Mouse (Mus musculus) heart, embryonic 11.5 days (tissue): ENCODE data around the gene Fggy. TPM values are rescaled to one million over a fixed set of nuclear protein-coding genes. Genes with fewer than 3 reads are reported as not detected.

Experiments
- ATAC-seq: fragments of 200-750 bp; cut with Nextera tagmentation; replicated peaks from 2 replicates; pipeline ENCODE4 v1.8.0; 2017; ENCODE audit warnings: moderate library complexity; ENCODE audit not compliant: insufficient number of reproducible peaks, low FRiP score, low TSS enrichment
- H3K27ac ChIP-seq: fragments of 300-500 bp; sonication (generic); 2 replicates; pipeline ENCODE4 v1.5.1; 2014; ENCODE audit warnings: mild to moderate bottlenecking, low read depth, low read length
- H3K27me3 ChIP-seq: fragments of 300-500 bp; sonication (generic); 2 replicates; pipeline ENCODE4 v1.6.1; 2014; ENCODE audit warnings: mild to moderate bottlenecking, low read length, mixed read lengths; ENCODE audit not compliant: control insufficient read depth, insufficient read depth
- H3K36me3 ChIP-seq: fragments of 300-500 bp; sonication (generic); 2 replicates; pipeline ENCODE4 v1.6.1; 2014; ENCODE audit warnings: mild to moderate bottlenecking, low read length, moderate library complexity, mixed read lengths; ENCODE audit not compliant: control insufficient read depth, insufficient read depth
- H3K4me1 ChIP-seq: fragments of 300-500 bp; sonication (generic); 2 replicates; pipeline ENCODE4 v1.6.1; 2014; ENCODE audit warnings: low read length; ENCODE audit not compliant: control insufficient read depth, insufficient read depth
- H3K4me2 ChIP-seq: fragments of 300-500 bp; sonication (generic); 2 replicates; pipeline ENCODE4 v1.6.1; 2014; ENCODE audit warnings: mild to moderate bottlenecking, moderate library complexity
- H3K4me3 ChIP-seq: fragments of 300-500 bp; sonication (generic); 2 replicates; pipeline ENCODE4 v1.5.1; 2014; ENCODE audit warnings: low read depth, low read length
- H3K9ac ChIP-seq: fragments of 300-500 bp; sonication (generic); 2 replicates; pipeline ENCODE4 v1.6.1; 2014; ENCODE audit warnings: mild to moderate bottlenecking, low read depth, low read length, moderate library complexity
- H3K9me3 ChIP-seq: fragments of 300-500 bp; sonication (generic); replicated peaks from 2 replicates; pipeline ENCODE4 v1.6.1; 2016; ENCODE audit warnings: low read length; ENCODE audit not compliant: control insufficient read depth
- WGBS: fragments of 180-500 bp; shearing (Covaris S2); extraction: QIAGEN DNeasy Blood & Tissue Kit; methylation state at CpG from one replicate; pipeline ENCODE4 v1.1.7; 2014; ENCODE audit not compliant: insufficient replicate concordance; 5-methylcytosine and 5-hydroxymethylcytosine counted together
- polyA plus RNA-seq: library from polyadenylated mRNA; unstranded; fragments of >200 nt; fragmentation: Nextera tagmentation; extraction: Ambion mirVana; gene quantifications from 2 replicates; pipeline ENCODE4 v1.2.1, GENCODE M21; 2014

The Fggy gene
- polyA plus RNA-seq, 1 experiment from 2014 or later: 5.9 TPM

GRCm38 (mm10) chr4:95709750-95710149, 152.4 kb downstream of the Fggy start:
- Histone ChIP-seq H3K4me3 (no peak overlapping the region), H3K4me1 (no peaks in the 10 kb centered on the region), H3K9ac (no peak overlapping the region), H3K4me2 (no peak overlapping the region), H3K27ac (no peak overlapping the region), H3K36me3 (no peaks in the 10 kb centered on the region), H3K9me3 (no peaks in the 10 kb centered on the region), H3K27me3 (no peaks in the 10 kb centered on the region)
- ATAC-seq: no peak
- WGBS: 68% methylated on average over 1 of the region's 1 CpGs

DNA sequence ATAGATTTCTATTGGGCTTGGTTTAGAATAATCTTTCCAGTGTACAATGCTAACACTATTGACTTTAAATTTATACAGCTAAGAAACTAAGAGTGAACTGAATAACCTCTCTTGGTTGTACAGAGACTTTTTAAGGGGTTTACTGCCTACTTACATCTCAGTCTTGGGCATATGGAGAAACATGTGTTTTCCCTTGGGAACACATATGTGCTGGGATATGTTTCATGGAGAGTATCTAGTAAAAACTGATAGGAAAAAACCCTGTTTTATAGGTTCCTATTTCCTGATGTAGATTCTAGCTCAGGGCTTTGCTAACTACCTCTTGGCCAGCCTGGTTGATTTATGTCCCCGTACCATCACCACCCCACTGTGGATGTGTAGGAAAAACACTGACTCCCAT, 155.5 kb downstream of the Fggy start:
- no peak overlapping the region for H3K27ac ChIP-seq
- no peaks in the 10 kb centered on the region for H3K4me1 ChIP-seq
- 89% methylated on average over 1 of the region's 1 CpGs for WGBS
- H3K4me3 ChIP-seq: no peak overlapping the region
- H3K36me3 ChIP-seq: no peaks in the 10 kb centered on the region
- H3K4me2 ChIP-seq: no peak overlapping the region
- H3K27me3 ChIP-seq: no peaks in the 10 kb centered on the region
- ATAC-seq: no peak
- no peaks in the 10 kb centered on the region for H3K9me3 ChIP-seq
- H3K9ac ChIP-seq: no peak overlapping the region

- H3K9ac ChIP-seq: no peak overlapping the region
These were observed 156.0 kb downstream of the Fggy start for GRCm38 (mm10) chr4:95713271-95713670.

DNA sequence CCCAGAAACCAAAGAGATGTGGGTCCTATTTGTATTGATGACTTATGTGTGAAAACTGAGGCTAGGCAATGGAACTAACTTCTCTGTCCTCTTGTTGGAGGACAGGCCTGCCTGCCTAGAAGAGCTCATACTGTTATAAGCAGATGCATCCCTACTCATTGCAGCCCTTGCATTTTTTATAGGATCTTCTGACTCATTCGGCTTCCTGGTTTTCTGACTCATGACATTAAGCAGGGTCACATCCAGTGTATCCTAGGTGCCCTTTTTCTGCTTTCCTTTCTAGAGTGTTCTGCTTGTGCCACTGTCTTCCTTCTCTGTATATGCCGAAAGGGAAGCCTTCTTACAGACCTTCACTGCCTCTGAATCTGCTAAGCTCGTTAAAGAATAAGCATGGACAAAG, 158.8 kb downstream of the Fggy start:
- H3K27ac ChIP-seq: no peak overlapping the region
- no peaks in the 10 kb centered on the region for H3K36me3 ChIP-seq
- no peaks in the 10 kb centered on the region for H3K9me3 ChIP-seq
- no peak overlapping the region for H3K9ac ChIP-seq
- H3K4me1 ChIP-seq: no peaks in the 10 kb centered on the region
- H3K4me2 ChIP-seq: no peak overlapping the region
- H3K27me3 ChIP-seq: no peaks in the 10 kb centered on the region
- no peak overlapping the region for H3K4me3 ChIP-seq
- no peak for ATAC-seq
- 74% methylated on average over 3 of the region's 3 CpGs for WGBS

More at GRCm38 (mm10) chr4:95713271-95713670, 156.0 kb downstream of the Fggy start:
- Histone ChIP-seq H3K27ac (no peak overlapping the region), H3K4me1 (no peaks in the 10 kb centered on the region), H3K4me3 (no peak overlapping the region), H3K36me3 (no peaks in the 10 kb centered on the region), H3K27me3 (no peaks in the 10 kb centered on the region), H3K9me3 (no peaks in the 10 kb centered on the region), H3K4me2 (no peak overlapping the region)
- 81% methylated on average over 3 of the region's 3 CpGs for WGBS
- ATAC-seq: no peak

GRCm38 (mm10) chr4:95723615-95724014, 166.3 kb downstream of the Fggy start:
- no peaks in the 10 kb centered on the region for H3K4me1 ChIP-seq
- H3K4me3 ChIP-seq: no peak overlapping the region
- no peak overlapping the region for H3K27ac ChIP-seq
- H3K36me3 ChIP-seq: no peaks in the 10 kb centered on the region
- no peak for ATAC-seq
- H3K9ac ChIP-seq: no peak overlapping the region
- no peak overlapping the region for H3K4me2 ChIP-seq
- H3K9me3 ChIP-seq: no peaks in the 10 kb centered on the region
- H3K27me3 ChIP-seq: no peaks in the 10 kb centered on the region

DNA sequence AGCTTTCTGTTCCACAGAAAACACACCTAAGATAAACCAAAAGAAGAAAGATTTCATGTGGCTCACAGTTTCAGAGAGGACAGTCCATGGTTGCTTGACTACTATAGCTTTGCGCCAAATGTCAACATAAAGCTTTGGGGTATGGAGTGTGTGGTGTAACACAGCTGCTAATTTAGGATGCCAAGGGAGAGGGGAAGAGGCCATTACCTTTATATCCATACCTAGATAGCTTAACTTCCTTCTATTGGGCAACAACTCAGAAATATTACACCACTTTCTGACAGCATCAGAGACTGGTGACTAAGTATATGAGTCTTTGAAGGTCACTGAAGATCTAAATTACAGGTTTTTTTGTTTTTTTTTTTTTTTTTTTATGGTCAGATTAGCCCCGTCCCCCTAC, 169.1 kb downstream of the Fggy start:
- Histone ChIP-seq H3K36me3 (no peaks in the 10 kb centered on the region), H3K9ac (no peak overlapping the region), H3K4me2 (no peak overlapping the region), H3K27me3 (no peaks in the 10 kb centered on the region), H3K4me3 (no peak overlapping the region), H3K4me1 (no peaks in the 10 kb centered on the region), H3K9me3 (no peaks in the 10 kb centered on the region), H3K27ac (no peak overlapping the region)
- no peak for ATAC-seq
- 92% methylated on average over 2 of the region's 2 CpGs for WGBS

GRCm38 (mm10) chr4:95729142-95729826, 172.0 kb downstream of the Fggy start:
- Histone ChIP-seq H3K27ac (no peak overlapping the region), H3K4me1 (peaks cover 9% of the 10 kb centered on the region), H3K4me2 (no peak overlapping the region), H3K9ac (no peak overlapping the region), H3K4me3 (no peak overlapping the region), H3K9me3 (no peaks in the 10 kb centered on the region), H3K36me3 (no peaks in the 10 kb centered on the region), H3K27me3 (no peaks in the 10 kb centered on the region)
- no peak for ATAC-seq
- WGBS: 41% methylated on average over 3 of the region's 3 CpGs

GRCm38 (mm10) chr4:95731110-95731509, 173.8 kb downstream of the Fggy start:
- 82% methylated on average over 2 of the region's 2 CpGs for WGBS
- Histone ChIP-seq H3K4me1 (peaks cover 9% of the 10 kb centered on the region), H3K9ac (no peak overlapping the region), H3K27ac (no peak overlapping the region), H3K27me3 (no peaks in the 10 kb centered on the region), H3K4me2 (no peak overlapping the region), H3K9me3 (no peaks in the 10 kb centered on the region), H3K4me3 (no peak overlapping the region), H3K36me3 (no peaks in the 10 kb centered on the region)
- no peak for ATAC-seq
